Mouse (Mus musculus) thymus, adult 2 months (tissue): ENCODE measurements around the gene Jup.

Experiments used
- CTCF ChIP-seq: fragments of 200-500 bp; IDR thresholded peaks from 2 replicates; pipeline ENCODE4 v1.5.1; 2012; ENCODE audit warnings: mild to moderate bottlenecking, control low read depth, low read length, moderate library complexity, borderline replicate concordance; ENCODE audit not compliant: control insufficient read depth, poor library complexity, insufficient read depth; ENCODE audit errors: extremely low read depth
- POLR2A ChIP-seq: fragments of 200-500 bp; IDR thresholded peaks from 2 replicates; pipeline ENCODE4 v1.6.1; 2012; ENCODE audit warnings: mild to moderate bottlenecking, low read length, control low read depth, moderate library complexity; ENCODE audit not compliant: control insufficient read depth, poor library complexity, insufficient read depth; ENCODE audit errors: extremely low read depth

- 0 out of 2 replicates have a peak, but pooled peaks have one; percentile 16 for TF ChIP-seq POLR2A
- no peak for TF ChIP-seq CTCF
Measured at GRCm38 (mm10) chr11:100355151-100355951, 42.2 kb downstream of the Jup start.
